Mouse (Mus musculus) CH12.LX (cell line): Measurements from ENCODE around the gene Kdr. TPM values are rescaled to one million over a fixed set of nuclear protein-coding genes. Genes with fewer than 3 reads are reported as not detected.

ENCODE experiments used
- DNase-seq: peaks from one replicate; pipeline ENCODE4 v3.0.0-alpha.2; 2013; ENCODE audit errors: extremely low read depth
- H3K27ac ChIP-seq: 2 replicates; pipeline ENCODE4 v1.5.1; 2012; ENCODE audit warnings: low read depth, mild to moderate bottlenecking, control low read depth, moderate library complexity; ENCODE audit not compliant: insufficient read depth
- H3K27me3 ChIP-seq: replicated peaks from 2 replicates; pipeline ENCODE3; 2012; ENCODE audit warnings: inconsistent platforms
- H3K36me3 ChIP-seq, 2 experiments: replicated peaks in 1 of 2; 2 replicates each; pipeline versions ENCODE3 to v1.6.1; 2012; ENCODE audit warnings: inconsistent platforms in 1 of 2, low read length in 1 of 2, mild to moderate bottlenecking in 1 of 2, mixed read lengths in 1 of 2, moderate library complexity in 1 of 2; ENCODE audit not compliant: control insufficient read depth in 1 of 2, insufficient read depth in 1 of 2
- H3K4me1 ChIP-seq, 2 experiments: 2 replicates each; pipeline ENCODE4 v1.6.1; 2012; ENCODE audit warnings: inconsistent platforms in 1 of 2, moderate library complexity in 1 of 2; ENCODE audit not compliant: insufficient read depth in 2 of 2, control insufficient read depth in 1 of 2
- H3K4me2 ChIP-seq: 2 replicates; pipeline ENCODE4 v1.6.1; 2012; ENCODE audit warnings: low read depth, mild to moderate bottlenecking, control low read depth; ENCODE audit not compliant: poor library complexity, insufficient read depth, severe bottlenecking
- H3K4me3 ChIP-seq, 3 experiments: fragments of 150-350 bp in 1 of 3; sonication (generic) in 1 of 3; replicated peaks in 1 of 3; 2 replicates each; pipeline versions ENCODE3 to v1.5.1; 2011 to 2012; ENCODE audit warnings: low read depth in 2 of 3, low read length in 2 of 3, mild to moderate bottlenecking in 2 of 3, moderate library complexity in 2 of 3, control low read depth in 1 of 3, improper control_type of control experiment in 1 of 3, inconsistent platforms in 1 of 3, mixed read lengths in 1 of 3; ENCODE audit not compliant: poor library complexity in 1 of 3
- H3K79me2 ChIP-seq: replicated peaks from 2 replicates; pipeline ENCODE4 v1.6.1; 2012; ENCODE audit warnings: mild to moderate bottlenecking, moderate library complexity; ENCODE audit not compliant: control insufficient read depth, poor library complexity, insufficient read depth, severe bottlenecking; ENCODE audit errors: extremely low read depth
- H3K9ac ChIP-seq: 2 replicates; pipeline ENCODE4 v1.6.1; 2012; ENCODE audit warnings: low read depth, mild to moderate bottlenecking, control low read depth, moderate library complexity; ENCODE audit not compliant: insufficient read depth
- H3K9me3 ChIP-seq: replicated peaks from 2 replicates; pipeline ENCODE3; 2012; ENCODE audit warnings: low read length, inconsistent platforms, mixed read lengths
- BHLHE40 ChIP-seq: IDR thresholded peaks from 2 replicates; pipeline ENCODE4 v1.6.1; 2011; ENCODE audit warnings: mild to moderate bottlenecking, low read depth, low read length, improper control_type of control experiment
- CHD1 ChIP-seq: IDR thresholded peaks from 2 replicates; pipeline ENCODE4 v1.6.1; 2012; ENCODE audit warnings: low read depth, low read length, improper control_type of control experiment, inconsistent platforms
- E2F4 ChIP-seq: IDR thresholded peaks from 2 replicates; pipeline ENCODE4 v1.6.1; 2011; ENCODE audit warnings: low read depth, low read length, improper control_type of control experiment; ENCODE audit not compliant: insufficient replicate concordance
- ELF1 ChIP-seq: IDR thresholded peaks from 2 replicates; pipeline ENCODE4 v1.6.1; 2014; ENCODE audit warnings: low read depth, mild to moderate bottlenecking, inconsistent platforms, low read length, improper control_type of control experiment
- EP300 ChIP-seq: IDR thresholded peaks from 2 replicates; pipeline ENCODE4 v1.6.1; 2011; ENCODE audit warnings: low read length, improper control_type of control experiment
- ETS1 ChIP-seq: conservative IDR thresholded peaks from 2 replicates; pipeline ENCODE4 v1.6.1; 2012; ENCODE audit warnings: low read depth, mild to moderate bottlenecking, inconsistent platforms, low read length, improper control_type of control experiment, moderate library complexity
- GABPA ChIP-seq: IDR thresholded peaks from 2 replicates; pipeline ENCODE4 v1.6.1; 2012; ENCODE audit warnings: low read depth, low read length, improper control_type of control experiment, inconsistent platforms; ENCODE audit not compliant: insufficient replicate concordance
- HCFC1 ChIP-seq: IDR thresholded peaks from 2 replicates; pipeline ENCODE4 v1.6.1; 2012; ENCODE audit warnings: low read depth, mild to moderate bottlenecking, inconsistent platforms, low read length, improper control_type of control experiment
- JUN ChIP-seq: IDR thresholded peaks from 2 replicates; pipeline ENCODE4 v1.6.1; 2011; ENCODE audit warnings: low read depth, mild to moderate bottlenecking, low read length, improper control_type of control experiment, moderate library complexity; ENCODE audit not compliant: insufficient read depth
- JUND ChIP-seq: conservative IDR thresholded peaks from 2 replicates; pipeline ENCODE4 v1.6.1; 2011; ENCODE audit warnings: low read depth, low read length, improper control_type of control experiment
- MAFK ChIP-seq: IDR thresholded peaks from 2 replicates; pipeline ENCODE4 v1.6.1; 2011; ENCODE audit warnings: low read length, improper control_type of control experiment; ENCODE audit not compliant: insufficient replicate concordance
- MAX ChIP-seq: IDR thresholded peaks from 2 replicates; pipeline ENCODE4 v1.6.1; 2011; ENCODE audit warnings: low read length, improper control_type of control experiment
- MAZ ChIP-seq: IDR thresholded peaks from 2 replicates; pipeline ENCODE4 v1.6.1; 2012; ENCODE audit warnings: low read depth, mild to moderate bottlenecking, inconsistent platforms, low read length, improper control_type of control experiment, moderate library complexity
- NRF1 ChIP-seq: IDR thresholded peaks from 2 replicates; pipeline ENCODE4 v1.6.1; 2014; ENCODE audit warnings: low read depth, mild to moderate bottlenecking, inconsistent platforms, low read length, improper control_type of control experiment, moderate library complexity
- RCOR1 ChIP-seq: conservative IDR thresholded peaks from 2 replicates; pipeline ENCODE4 v1.6.1; 2012; ENCODE audit warnings: low read depth, mild to moderate bottlenecking, inconsistent platforms, low read length, improper control_type of control experiment
- TBP ChIP-seq: conservative IDR thresholded peaks from 2 replicates; pipeline ENCODE4 v1.6.1; 2011; ENCODE audit warnings: low read depth, low read length, improper control_type of control experiment
- UBTF ChIP-seq: IDR thresholded peaks from 2 replicates; pipeline ENCODE4 v1.6.1; 2012; ENCODE audit warnings: low read depth, mild to moderate bottlenecking, inconsistent platforms, low read length, improper control_type of control experiment, moderate library complexity
- USF1 ChIP-seq: IDR thresholded peaks from 2 replicates; pipeline ENCODE4 v1.6.1; 2014; ENCODE audit warnings: low read depth, mild to moderate bottlenecking, inconsistent platforms, low read length, improper control_type of control experiment
- ZC3H11A ChIP-seq: IDR thresholded peaks from 2 replicates; pipeline ENCODE4 v1.6.1; 2012; ENCODE audit warnings: low read depth, mild to moderate bottlenecking, inconsistent platforms, low read length, improper control_type of control experiment
- dilution Hi-C: fragments of 300-500 bp; cut with MboI; formaldehyde crosslinking; loops from 2 replicates; pipeline ENCODE4 v1.14.3; 2020; ENCODE audit warnings: low sequenced_read_pairs; ENCODE audit not compliant: extremely low pct_unique_long_range_greater_than_20kb, extremely low pct_ligation_motif_present
- in situ Hi-C: fragments of 300-500 bp; cut with MboI; formaldehyde crosslinking; loops from 3 replicates; pipeline ENCODE4 v1.14.3; 2019; ENCODE audit warnings: low sequenced_read_pairs, low pct_ligation_motif_present, low pct_unique_long_range_greater_than_20kb, mixed read lengths
- polyA plus RNA-seq: library from polyadenylated mRNA; unstranded; fragments of >175 nt; gene quantifications from 2 replicates; pipeline ENCODE4 v1.2.1, GENCODE M21; 2012; ENCODE audit warnings: low read depth; ENCODE audit not compliant: insufficient read length
- total RNA-seq, 2 experiments: library from RNA; depleted of rRNA; stranded (reverse); fragments of 300-350 nt in 1 of 2; fragments of >200 nt in 1 of 2; gene quantifications; 2 replicates each; pipeline ENCODE4 v1.2.3; 2012 to 2014

Kdr gene
- total and polyA plus RNA-seq, 3 experiments, result not detected

DNA sequence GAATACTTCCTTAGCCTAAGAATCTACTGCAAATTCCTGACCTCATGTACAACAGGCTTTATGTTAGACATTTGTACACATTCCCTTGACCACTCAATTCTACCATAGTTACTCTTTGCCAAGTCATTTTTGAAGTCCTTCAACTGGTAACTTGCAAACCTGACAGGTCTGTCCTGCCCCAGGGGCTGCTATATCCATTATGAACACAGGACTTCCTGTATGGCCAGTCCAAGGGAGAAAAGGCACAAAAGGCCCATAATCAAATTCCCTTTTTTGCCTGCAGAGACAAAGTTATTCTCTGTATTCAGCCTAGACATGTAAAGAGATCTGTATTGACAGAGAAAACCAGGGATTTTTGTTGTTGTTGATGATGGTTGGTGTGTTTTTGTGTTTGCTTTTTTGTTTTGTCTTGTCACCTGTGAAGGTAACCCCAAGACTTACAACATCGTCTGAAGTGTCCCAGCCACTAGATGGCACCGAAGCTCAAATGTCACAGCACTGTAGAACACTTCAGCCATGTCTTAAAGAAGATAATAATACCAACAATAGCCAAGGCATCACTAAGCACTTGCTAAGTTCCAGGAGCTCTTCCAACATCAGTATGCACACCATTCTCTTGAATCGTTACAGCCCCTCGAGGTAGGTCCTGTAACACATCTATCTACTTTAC lies 47.9 kb upstream of the Kdr start (continued):
- no peak for TF ChIP-seq MAX
- no peak for TF ChIP-seq NRF1
- no peak for TF ChIP-seq USF1
- TF ChIP-seq ETS1, result no peak
- peak; percentile 27; the same call in 1 of the 2 replicates for TF ChIP-seq JUND
- no peak for TF ChIP-seq MAZ
- TF ChIP-seq MAFK, result no peak
- no peak for TF ChIP-seq TBP
- TF ChIP-seq ELF1, result no peak
- no peak for TF ChIP-seq UBTF
- TF ChIP-seq CHD1, result no peak
- no peak for TF ChIP-seq GABPA
- no peak for TF ChIP-seq EP300
- no peak for TF ChIP-seq JUN
- TF ChIP-seq E2F4, result no peak

DNA sequence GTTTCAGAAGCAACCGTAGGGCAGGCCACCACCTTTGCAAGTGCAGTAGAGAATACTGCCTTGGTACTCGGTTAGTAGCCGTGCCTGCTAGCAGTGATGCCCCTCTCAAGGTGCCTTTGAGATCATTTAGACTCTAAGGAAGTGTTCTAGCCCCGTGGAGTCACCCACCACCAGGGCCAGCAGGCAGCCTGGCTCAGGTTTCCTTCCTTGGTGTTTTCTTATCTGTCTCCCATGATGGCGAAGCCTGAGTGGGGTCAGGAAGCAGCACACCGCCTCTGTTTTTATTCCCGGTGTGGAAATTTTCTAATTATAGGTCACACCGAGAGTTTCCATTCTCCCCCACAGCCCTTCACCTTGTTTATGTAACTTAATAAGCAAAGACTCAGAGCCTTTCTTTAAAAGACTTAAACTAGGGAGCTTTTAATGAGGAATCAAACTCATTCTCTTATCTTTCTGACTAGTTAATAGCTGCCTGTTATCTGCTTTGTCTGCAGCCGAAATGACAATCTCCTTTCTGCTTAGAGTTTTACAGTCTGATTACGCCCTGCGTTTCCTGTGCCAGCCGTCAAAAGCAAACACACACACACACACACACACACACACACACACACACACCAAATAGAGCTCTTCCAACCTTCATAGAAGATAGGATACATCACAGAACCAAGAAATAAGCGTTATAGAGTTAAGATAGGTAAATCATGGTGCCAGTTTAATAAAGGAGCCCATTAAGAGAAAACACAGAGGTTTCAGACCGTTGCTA lies 44.9 kb upstream of the Kdr start:
- DNase-seq, result no peak
- Histone ChIP-seq H3K9ac (no peak overlapping the region), H3K79me2 (no peaks in the 10 kb centered on the region), H3K27ac (no peak overlapping the region), H3K36me3 (no peaks in the 10 kb centered on the region), H3K4me2 (no peak overlapping the region), H3K4me3 (no peak overlapping the region), H3K27me3 (no peaks in the 10 kb centered on the region), H3K9me3 (no peaks in the 10 kb centered on the region), H3K4me1 (peaks cover 7 to 15% of the 10 kb centered on the region in 2 experiments; a peak in 3 of 4 replicates)
- TF ChIP-seq CHD1 (no peak), HCFC1 (no peak), ZC3H11A (no peak), RCOR1 (no peak), MAX (no peak), NRF1 (no peak), BHLHE40 (no peak)
- in situ Hi-C loops, result loop anchor here (10.0 kb wide), 1 partner anchor 92 kb away; no protein-coding TSS in a partner anchor
- dilution Hi-C loops, result no loop called here
